Mouse (Mus musculus): ENCODE measurements around the gene Tcirg1. TPM values are rescaled to one million over a fixed set of nuclear protein-coding genes. Genes with fewer than 3 reads are reported as not detected.

Tcirg1 gene
- total RNA-seq (2018; cell fraction: chromatin; rRNA removed): 1,000 to 10,000 TPM; 2,108 to 6,099 (median 4,045) TPM
- total RNA-seq (2018; cell fraction: cytosol; rRNA removed): 100 to 1,000 TPM; 327 to 726 (median 484) TPM
- total RNA-seq (2018; cell fraction: nucleus; rRNA removed): 1,000 to 10,000 TPM; 1,431 to 3,048 (median 2,231) TPM
- 359 to 665 TPM (median 410 TPM) in 3 replicates for polyA plus RNA-seq (2018)

- H3K79me2 ChIP-seq (ENCODE audit: inconsistent target): peaks cover 92% of the 10 kb centered on the region
- peaks cover 33% of the 10 kb centered on the region; the same call in 1 of the 2 replicates for H3K36me3 ChIP-seq (ENCODE audit: inconsistent target)
- peak within 1 kb of the TSS; percentile 100 for H3K27ac ChIP-seq
- 4% methylated on average over 35 of the region's 36 CpGs for WGBS (ENCODE audit: missing documents)
- peak within 1 kb of the TSS; percentile 76 for H3K4me3 ChIP-seq (ENCODE audit: inconsistent target)
These were observed at the start of gene Tcirg1 for GRCm38 (mm10) chr19:3906795-3907786. TSS of gene Tcirg1 (minus strand) at chr19:3907133.

- Histone ChIP-seq H3K4me3 (ENCODE audit: inconsistent target) (no peak overlapping the region), H3K79me2 (ENCODE audit: inconsistent target) (no peaks in the 10 kb centered on the region), H3K36me3 (ENCODE audit: inconsistent target) (no peaks in the 10 kb centered on the region), H3K27ac (no peak overlapping the region)
- 80% methylated on average over 4 of the region's 4 CpGs for WGBS (ENCODE audit: missing documents)
These were observed 48.9 kb upstream of the Tcirg1 start for GRCm38 (mm10) chr19:3955804-3956203.

- Histone ChIP-seq H3K79me2 (ENCODE audit: inconsistent target) (no peaks in the 10 kb centered on the region), H3K27ac (no peak overlapping the region), H3K4me3 (ENCODE audit: inconsistent target) (no peak overlapping the region), H3K36me3 (ENCODE audit: inconsistent target) (peaks cover 1% of the 10 kb centered on the region; the same call in 1 of the 2 replicates)
- WGBS (ENCODE audit: missing documents): 85% methylated on average over 3 of the region's 3 CpGs
These were observed 48.1 kb upstream of the Tcirg1 start for GRCm38 (mm10) chr19:3955033-3955432.

- Histone ChIP-seq H3K27ac (no peak overlapping the region), H3K36me3 (ENCODE audit: inconsistent target) (peaks cover 31% of the 10 kb centered on the region), H3K79me2 (ENCODE audit: inconsistent target) (no peaks in the 10 kb centered on the region), H3K4me3 (ENCODE audit: inconsistent target) (no peak overlapping the region)
- WGBS (ENCODE audit: missing documents): 71% methylated on average over 1 of the region's 1 CpGs
These were observed 45.2 kb upstream of the Tcirg1 start for GRCm38 (mm10) chr19:3952099-3952498.

- H3K4me3 ChIP-seq (ENCODE audit: inconsistent target): no peak overlapping the region
These were observed 44.5 kb upstream of the Tcirg1 start for GRCm38 (mm10) chr19:3951461-3951860.

GRCm38 (mm10) chr19:3950331-3950730 lies 43.4 kb upstream of the Tcirg1 start:
- Histone ChIP-seq H3K27ac (no peak overlapping the region), H3K4me3 (ENCODE audit: inconsistent target) (no peak overlapping the region), H3K36me3 (ENCODE audit: inconsistent target) (peaks cover 48% of the 10 kb centered on the region), H3K79me2 (ENCODE audit: inconsistent target) (no peaks in the 10 kb centered on the region)
- 95% methylated on average over 3 of the region's 3 CpGs for WGBS (ENCODE audit: missing documents)

More at GRCm38 (mm10) chr19:3951461-3951860, 44.5 kb upstream of the Tcirg1 start:
- H3K79me2 ChIP-seq (ENCODE audit: inconsistent target): no peaks in the 10 kb centered on the region
- H3K36me3 ChIP-seq (ENCODE audit: inconsistent target): peaks cover 37% of the 10 kb centered on the region
- H3K27ac ChIP-seq: no peak overlapping the region

GRCm38 (mm10) chr19:3948546-3948945 lies 41.6 kb upstream of the Tcirg1 start:
- Histone ChIP-seq H3K4me3 (ENCODE audit: inconsistent target) (no peak overlapping the region), H3K36me3 (ENCODE audit: inconsistent target) (peaks cover 63% of the 10 kb centered on the region), H3K79me2 (ENCODE audit: inconsistent target) (peaks cover 8% of the 10 kb centered on the region; the same call in 1 of the 2 replicates), H3K27ac (no peak overlapping the region)
- 97% methylated on average over 14 of the region's 14 CpGs for WGBS (ENCODE audit: missing documents)

GRCm38 (mm10) chr19:3947813-3948212 lies 40.9 kb upstream of the Tcirg1 start:
- peaks cover 70% of the 10 kb centered on the region for H3K36me3 ChIP-seq (ENCODE audit: inconsistent target)
- WGBS (ENCODE audit: missing documents): 90% methylated on average over 3 of the region's 3 CpGs
- H3K27ac ChIP-seq: no peak overlapping the region
- no peak overlapping the region for H3K4me3 ChIP-seq (ENCODE audit: inconsistent target)
- H3K79me2 ChIP-seq (ENCODE audit: inconsistent target): peaks cover 16% of the 10 kb centered on the region; the same call in 1 of the 2 replicates

- H3K4me3 ChIP-seq (ENCODE audit: inconsistent target): no peak overlapping the region
- H3K36me3 ChIP-seq (ENCODE audit: inconsistent target): peaks cover 81% of the 10 kb centered on the region
- no peak overlapping the region for H3K27ac ChIP-seq
- peaks cover 27% of the 10 kb centered on the region; the same call in 1 of the 2 replicates for H3K79me2 ChIP-seq (ENCODE audit: inconsistent target)
- 64% methylated on average over 2 of the region's 2 CpGs for WGBS (ENCODE audit: missing documents)
These were observed 39.8 kb upstream of the Tcirg1 start for GRCm38 (mm10) chr19:3946715-3947114.

GRCm38 (mm10) chr19:3945872-3946564 lies 39.1 kb upstream of the Tcirg1 start:
- Histone ChIP-seq H3K36me3 (ENCODE audit: inconsistent target) (peaks cover 88% of the 10 kb centered on the region), H3K27ac (no peak overlapping the region), H3K4me3 (ENCODE audit: inconsistent target) (no peak overlapping the region), H3K79me2 (ENCODE audit: inconsistent target) (peaks cover 34% of the 10 kb centered on the region; the same call in 1 of the 2 replicates)
- 19% methylated on average over 8 of the region's 10 CpGs for WGBS (ENCODE audit: missing documents)

GRCm38 (mm10) chr19:3942986-3943735 lies 36.2 kb upstream of the Tcirg1 start:
- 54% methylated on average over 27 of the region's 27 CpGs for WGBS (ENCODE audit: missing documents)
- H3K4me3 ChIP-seq (ENCODE audit: inconsistent target): no peak overlapping the region
- H3K79me2 ChIP-seq (ENCODE audit: inconsistent target): peaks cover 62% of the 10 kb centered on the region; the same call in 1 of the 2 replicates
- H3K27ac ChIP-seq: no peak overlapping the region
- H3K36me3 ChIP-seq (ENCODE audit: inconsistent target): peaks cover 75% of the 10 kb centered on the region

- Histone ChIP-seq H3K27ac (no peak overlapping the region), H3K36me3 (ENCODE audit: inconsistent target) (peaks cover 71% of the 10 kb centered on the region), H3K4me3 (ENCODE audit: inconsistent target) (no peak overlapping the region), H3K79me2 (ENCODE audit: inconsistent target) (peaks cover 71% of the 10 kb centered on the region; the same call in 1 of the 2 replicates)
- 92% methylated on average over 7 of the region's 7 CpGs for WGBS (ENCODE audit: missing documents)
These were observed 35.4 kb upstream of the Tcirg1 start for GRCm38 (mm10) chr19:3942315-3942714.

- H3K79me2 ChIP-seq (ENCODE audit: inconsistent target): peaks cover 61% of the 10 kb centered on the region
- peak overlapping the region; percentile 90 for H3K4me3 ChIP-seq (ENCODE audit: inconsistent target)
- under 1% methylated on average over 22 of the region's 22 CpGs for WGBS (ENCODE audit: missing documents)
These were observed 29.2 kb upstream of the Tcirg1 start for GRCm38 (mm10) chr19:3935896-3936850.

More at GRCm38 (mm10) chr19:3935896-3936850, 29.2 kb upstream of the Tcirg1 start:
- H3K36me3 ChIP-seq (ENCODE audit: inconsistent target): peaks cover 19% of the 10 kb centered on the region; the same call in 1 of the 2 replicates
- peak overlapping the region; percentile 99 for H3K27ac ChIP-seq

All from macrophage (primary cell).